22 mouse cellular contexts compared by ENCODE assay signal in the genomic region with DNA sequence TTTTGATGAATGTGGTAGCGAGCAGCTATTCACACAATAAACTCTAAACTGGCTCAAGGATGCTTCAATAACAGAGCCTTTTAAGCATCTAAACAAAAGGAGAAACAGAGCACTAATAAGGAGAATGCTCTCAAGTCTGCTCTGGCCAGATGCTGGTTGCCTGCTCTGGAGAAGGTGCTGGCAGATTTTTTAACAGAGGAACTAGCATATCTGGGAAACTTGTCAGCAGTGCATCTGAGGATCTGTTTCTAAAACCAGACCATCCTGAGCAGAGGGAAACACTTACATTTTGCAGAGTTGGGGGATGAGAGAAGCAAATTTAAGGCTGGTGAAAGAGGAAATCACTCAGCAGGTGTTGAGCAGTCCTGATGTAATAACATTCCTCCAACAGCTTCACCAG.
A peak's percentile ranks its signal among the peaks of the same experiment; 100 is the strongest.
DNase-seq lines count a peak whose midpoint lies in the region; ATAC-seq lines count a peak whose summit lies in the region.
"Had no signal": no experiment of that assay in that cellular context is flagged by ENCODE, and none has a peak within 500 bp of the region (broad histone marks: within the 10 kb centered on the region; RNA-seq: fewer than 3 reads in every experiment).

No protein-coding gene starts in this region.

- H3K9me3 ChIP-seq in forebrain, embryonic 14.5 days (replicated peaks; ENCODE audit: control insufficient read depth, low read length), result no peaks in the 10 kb centered on the region
- H3K9me3 ChIP-seq in forebrain, embryonic 15.5 days, result no peaks in the 10 kb centered on the region; the same call in 1 of the 2 replicates
- H3K9me3 ChIP-seq: forebrain, embryonic 12.5 days; heart, embryonic 13.5 days; liver, embryonic 13.5 days; lung, embryonic 15.5 days had no signal

- H3K4me2 ChIP-seq in forebrain, embryonic 14.5 days (ENCODE audit: low read length), result no peak overlapping the region
- H3K4me2 ChIP-seq in forebrain, embryonic 15.5 days (replicated peaks), result no peak overlapping the region
- H3K4me2 ChIP-seq: forebrain, embryonic 12.5 days; heart, embryonic 13.5 days; liver, embryonic 13.5 days; lung, embryonic 15.5 days; midbrain, embryonic 11.5 days had no signal

- peak; percentile 19 for DNase-seq in forebrain, embryonic 14.5 days (ENCODE audit: low spot score)
- DNase-seq in right cerebral cortex, adult 2 months (ENCODE audit: low spot score in 2 of 2), result peak; percentile 6 to 7
- DNase-seq in right cerebral cortex, postnatal 25 days, result no peak
- DNase-seq in thymus, postnatal 0 days (ENCODE audit: low spot score), result no peak
- no peak for DNase-seq in adrenal gland, adult 8-10 months
- DNase-seq: B cell, adult 2 months; cerebellum, adult 9-11 months; gastrocnemius, postnatal 10 days; heart, adult 18-20 months; heart, postnatal 4 days; liver, embryonic 13.5 days; spleen, adult 18-20 months; thymus, postnatal 4 days had no signal

- H3K9ac ChIP-seq in forebrain, embryonic 14.5 days (ENCODE audit: low read length), result no peak overlapping the region
- no peak overlapping the region for H3K9ac ChIP-seq in forebrain, embryonic 15.5 days (replicated peaks)
- H3K9ac ChIP-seq: forebrain, embryonic 12.5 days; heart, embryonic 13.5 days; liver, embryonic 13.5 days; lung, embryonic 15.5 days had no signal

- H3K27me3 ChIP-seq in forebrain, embryonic 14.5 days (replicated peaks; ENCODE audit: control insufficient read depth, insufficient read depth, low read length), result no peaks in the 10 kb centered on the region
- H3K27me3 ChIP-seq in forebrain, embryonic 15.5 days, result no peaks in the 10 kb centered on the region
- H3K27me3 ChIP-seq: liver, embryonic 13.5 days; lung, embryonic 15.5 days had no signal

- no peak overlapping the region for H3K27ac ChIP-seq in forebrain, embryonic 14.5 days (ENCODE audit: low read depth, low read length)
- no peak overlapping the region for H3K27ac ChIP-seq in forebrain, embryonic 15.5 days (replicated peaks)
- H3K27ac ChIP-seq: forebrain, embryonic 12.5 days; heart, embryonic 13.5 days; liver, embryonic 13.5 days; lung, embryonic 15.5 days; macrophage had no signal

- 0 out of 2 replicates have a peak, but pooled peaks cover 4% of the 10 kb centered on the region for H3K4me1 ChIP-seq in forebrain, embryonic 14.5 days (ENCODE audit: control insufficient read depth, insufficient read depth, low read length)
- H3K4me1 ChIP-seq in forebrain, embryonic 15.5 days, result 0 out of 2 replicates have a peak, but pooled peaks cover 11% of the 10 kb centered on the region
- H3K4me1 ChIP-seq: liver, embryonic 13.5 days had no signal

- no peak for ATAC-seq in forebrain, embryonic 14.5 days
- ATAC-seq in forebrain, embryonic 15.5 days (replicated peaks), result no peak
- 0 out of 2 replicates have a peak, but pooled peaks have one; percentile 22 for ATAC-seq in granulocyte monocyte progenitor cell, adult 5-6 weeks (replicated peaks; ENCODE audit: poor library complexity, severe bottlenecking)
- ATAC-seq: hindbrain, embryonic 16.5 days; intestine, embryonic 16.5 days had no signal

- no peaks in the 10 kb centered on the region for H3K36me3 ChIP-seq in forebrain, embryonic 14.5 days (ENCODE audit: control insufficient read depth, insufficient read depth, low read length)
- no peaks in the 10 kb centered on the region for H3K36me3 ChIP-seq in forebrain, embryonic 15.5 days
- H3K36me3 ChIP-seq: forebrain, embryonic 12.5 days; heart, embryonic 13.5 days; liver, embryonic 13.5 days; lung, embryonic 15.5 days had no signal

- 10% methylated on average over 1 of the region's 1 CpGs for WGBS in forebrain, embryonic 14.5 days
- WGBS in forebrain, embryonic 15.5 days, result 10% methylated on average over 1 of the region's 1 CpGs

- no peak overlapping the region for H3K4me3 ChIP-seq in forebrain, embryonic 14.5 days (ENCODE audit: low read depth, low read length)
- no peak overlapping the region for H3K4me3 ChIP-seq in forebrain, embryonic 15.5 days
- H3K4me3 ChIP-seq: forebrain, embryonic 12.5 days; heart, embryonic 13.5 days; liver, embryonic 13.5 days; lung, embryonic 15.5 days had no signal

Comparison
In these comparisons a context has a peak if more than half of its experiments do, and no peak if none do; other contexts are left out.
1. DNase-seq: peak in forebrain, embryonic 14.5 days (single experiment) and right cerebral cortex, adult 2 months (2 of 2); none in right cerebral cortex, postnatal 25 days (single experiment), thymus, postnatal 0 days (single experiment) and adrenal gland, adult 8-10 months (single experiment).